Mouse (Mus musculus) liver, postnatal 0 days (tissue): ENCODE results near the gene Klhl7.

Experiments
- CTCF ChIP-seq: sonication (generic); IDR thresholded peaks from 2 replicates; pipeline ENCODE4 v1.5.1; 2016; ENCODE audit warnings: antibody characterized with exemption, low read depth
- EP300 ChIP-seq: IDR thresholded peaks from 2 replicates; pipeline ENCODE4 v1.6.1; 2016; ENCODE audit warnings: antibody characterized with exemption, low read depth, mild to moderate bottlenecking

- TF ChIP-seq EP300 (no peak), CTCF (no peak)
These were observed 102.9 kb downstream of the Klhl7 start for GRCm38 (mm10) chr5:24203266-24203665.
